Mouse (Mus musculus) heart, adult 2 months (tissue): ENCODE data around the gene Pdk2.

Experiments used
- CTCF ChIP-seq: fragments of 200-600 bp; IDR thresholded peaks from 2 replicates; pipeline ENCODE4 v1.8.1; 2022; ENCODE audit warnings: antibody characterized with exemption, mild to moderate bottlenecking, moderate library complexity
- EP300 ChIP-seq: fragments of 200-500 bp; IDR thresholded peaks from 2 replicates; pipeline ENCODE4 v1.6.1; 2011; ENCODE audit warnings: low read depth, low read length, control low read depth; ENCODE audit not compliant: insufficient read depth
- POLR2A ChIP-seq: fragments of 200-500 bp; IDR thresholded peaks from 2 replicates; pipeline ENCODE4 v1.6.1; 2011; ENCODE audit warnings: mild to moderate bottlenecking, low read depth, low read length, control low read depth; ENCODE audit not compliant: insufficient read depth

DNA sequence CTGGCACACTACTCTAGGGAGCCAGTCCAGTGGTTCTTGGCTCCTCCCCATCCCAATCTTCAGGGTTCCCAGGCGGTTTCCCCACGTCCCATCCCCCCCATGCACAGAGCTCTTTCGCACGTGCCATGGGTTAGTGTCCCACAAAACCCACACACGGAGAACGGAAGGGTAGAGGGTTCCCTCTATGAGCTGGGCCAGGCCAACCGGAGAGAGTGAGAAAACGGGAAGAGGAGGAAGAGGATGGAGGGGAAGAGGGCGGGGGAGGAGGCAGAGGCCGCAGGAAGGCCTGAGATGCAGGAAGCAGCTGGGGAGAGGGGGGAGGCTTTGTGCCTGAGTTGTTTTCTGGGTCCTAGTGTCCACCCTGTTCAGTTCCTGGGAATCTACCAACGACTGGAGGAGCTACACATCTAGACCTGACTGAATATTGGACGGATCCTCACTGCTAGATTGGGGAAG is 51.6 kb downstream of the Pdk2 start:
- TF ChIP-seq POLR2A (peak; percentile 72), CTCF (peak; percentile 17; the same call in 1 of the 2 replicates), EP300 (peak; percentile 98)
